In genomic region chr7:127967004-127967921, GRCm38 (mm10) we compare ENCODE assay signal across 7 mouse cellular contexts. TPM values are rescaled to one million over a fixed set of nuclear protein-coding genes. Genes with fewer than 3 reads are reported as not detected.
A peak's percentile ranks its signal among the peaks of the same experiment; 100 is the strongest.
DNase-seq lines count a peak whose midpoint lies in the region; ATAC-seq and TF ChIP-seq lines count a peak whose summit lies in the region.

Gene Fus (plus strand): TSS chr7:127967457.

- peaks cover 21% of the 10 kb centered on the region for H3K36me3 ChIP-seq in intestine, postnatal 0 days (ENCODE audit: control insufficient read depth, insufficient read depth)
- peaks cover 29% of the 10 kb centered on the region for H3K36me3 ChIP-seq in midbrain, embryonic 12.5 days
- peaks cover 22% of the 10 kb centered on the region for H3K36me3 ChIP-seq in small intestine, adult 2 months (ENCODE audit: control insufficient read depth, insufficient read depth, low read length)

- peaks cover 4% of the 10 kb centered on the region; the same call in 1 of the 2 replicates for H3K4me1 ChIP-seq in intestine, postnatal 0 days (replicated peaks; ENCODE audit: control insufficient read depth, insufficient read depth, low read length)
- H3K4me1 ChIP-seq in midbrain, embryonic 12.5 days: peaks cover 23% of the 10 kb centered on the region
- H3K4me1 ChIP-seq in small intestine, adult 2 months (ENCODE audit: control insufficient read depth, insufficient read depth, insufficient read length, low read length): peaks cover 7% of the 10 kb centered on the region; the same call in 1 of the 2 replicates

- peak within 1 kb of the TSS; percentile 95 for H3K27ac ChIP-seq in intestine, postnatal 0 days (ENCODE audit: low read depth, low read length)
- H3K27ac ChIP-seq in midbrain, embryonic 12.5 days (replicated peaks): peak within 1 kb of the TSS; percentile 95
- peak within 1 kb of the TSS; percentile 95 for H3K27ac ChIP-seq in small intestine, adult 2 months (ENCODE audit: insufficient read depth, low read depth, low read length)

- peak; percentile 50 for TF ChIP-seq CTCF in intestine, postnatal 0 days (IDR thresholded peaks at IDR 0.05; ENCODE audit: low read depth)
- TF ChIP-seq CTCF in small intestine, adult 2 months (IDR thresholded peaks at IDR 0.05; ENCODE audit: extremely low read depth, insufficient read length, insufficient replicate concordance, low read depth, low read length): no peak

- H3K9ac ChIP-seq in intestine, postnatal 0 days (ENCODE audit: low read depth, low read length): peak within 1 kb of the TSS; percentile 94
- H3K9ac ChIP-seq in midbrain, embryonic 12.5 days (replicated peaks): peak within 1 kb of the TSS; percentile 98

- H3K4me2 ChIP-seq in intestine, postnatal 0 days (replicated peaks; ENCODE audit: low read depth): peak within 1 kb of the TSS; percentile 70
- H3K4me2 ChIP-seq in midbrain, embryonic 12.5 days (replicated peaks): peak within 1 kb of the TSS; percentile 91

- WGBS in intestine, postnatal 0 days: under 1% methylated on average over 90 of the region's 92 CpGs
- under 1% methylated on average over 89 of the region's 92 CpGs for WGBS in midbrain, embryonic 12.5 days
- under 1% methylated on average over 92 of the region's 92 CpGs for WGBS in small intestine, adult 2 months

- ATAC-seq in intestine, postnatal 0 days: peak; percentile 94
- peak; percentile 93 for ATAC-seq in midbrain, embryonic 12.5 days (ENCODE audit: low FRiP score, low read depth)

- TF ChIP-seq POLR2A in small intestine, adult 2 months (IDR thresholded peaks at IDR 0.05; ENCODE audit: low read depth, low read length): peak; percentile 98

- peak; percentile 90 for DNase-seq in adrenal gland, adult 8-10 months
- peak; percentile 95 for DNase-seq in embryo, embryonic 9.5 days (ENCODE audit: extremely low spot score)
- no peak for DNase-seq in gonadal fat pad, adult 2 months (ENCODE audit: low read depth)
- peak; percentile 95 for DNase-seq in left cerebral cortex, postnatal 4 days

- H3K4me3 ChIP-seq in intestine, postnatal 0 days (ENCODE audit: low read depth, low read length): peak within 1 kb of the TSS; percentile 99
- H3K4me3 ChIP-seq in midbrain, embryonic 12.5 days: peak within 1 kb of the TSS; percentile 89
- H3K4me3 ChIP-seq in small intestine, adult 2 months (ENCODE audit: low read depth, low read length): peak within 1 kb of the TSS; percentile 72

- intact Hi-C loops in left cerebral cortex, postnatal 4 days (cut with DNase I): no loop called here

- no peaks in the 10 kb centered on the region for H3K27me3 ChIP-seq in intestine, postnatal 0 days (replicated peaks; ENCODE audit: control insufficient read depth, insufficient read depth, low read length)
- no peaks in the 10 kb centered on the region for H3K27me3 ChIP-seq in midbrain, embryonic 12.5 days
- no peaks in the 10 kb centered on the region for H3K27me3 ChIP-seq in small intestine, adult 2 months (ENCODE audit: control insufficient read depth, insufficient read depth, low read length)

- no peaks in the 10 kb centered on the region for H3K9me3 ChIP-seq in intestine, postnatal 0 days (ENCODE audit: control insufficient read depth)
- H3K9me3 ChIP-seq in midbrain, embryonic 12.5 days: no peaks in the 10 kb centered on the region

RNA-seq across cellular contexts. Expression of gene Fus, which starts in this region (rescaled TPM):
- total RNA-seq in adrenal gland, adult 8-10 months (2022): 100 to 1,000 TPM; 106 to 430 (median 307) TPM
- 285 and 355 TPM in 2 replicates for polyA plus RNA-seq in gonadal fat pad, adult 2 months (2012; rRNA removed)
- 120 and 132 TPM in 2 replicates for polyA plus RNA-seq in intestine, postnatal 0 days (2015; fragmentation: Nextera tagmentation; extraction: Ambion mirVana)
- 100 to 1,000 TPM; 504 to 524 TPM for total RNA-seq in left cerebral cortex, postnatal 4 days (2021)
- 518 and 540 TPM in 2 replicates for polyA plus RNA-seq in midbrain, embryonic 12.5 days (2016; fragmentation: Nextera tagmentation; extraction: Ambion mirVana)
- polyA plus RNA-seq in small intestine, adult 2 months (2012; rRNA removed): 90.6 and 184 TPM in 2 replicates
